Mouse (Mus musculus) CH12.LX (cell line): ENCODE results near the gene Nucb1. TPM values are rescaled to one million over a fixed set of nuclear protein-coding genes. Genes with fewer than 3 reads are reported as not detected.
A peak's percentile ranks its signal among the peaks of the same experiment; 100 is the strongest.

Experiments used
- DNase-seq: peaks from one replicate; pipeline ENCODE4 v3.0.0-alpha.2; 2013; ENCODE audit errors: extremely low read depth
- H3K27ac ChIP-seq: 2 replicates; pipeline ENCODE4 v1.5.1; 2012; ENCODE audit warnings: low read depth, mild to moderate bottlenecking, control low read depth, moderate library complexity; ENCODE audit not compliant: insufficient read depth
- H3K27me3 ChIP-seq: replicated peaks from 2 replicates; pipeline ENCODE3; 2012; ENCODE audit warnings: inconsistent platforms
- H3K36me3 ChIP-seq, 2 experiments: replicated peaks in 1 of 2; 2 replicates each; pipeline versions ENCODE3 to v1.6.1; 2012; ENCODE audit warnings: inconsistent platforms in 1 of 2, low read length in 1 of 2, mild to moderate bottlenecking in 1 of 2, mixed read lengths in 1 of 2, moderate library complexity in 1 of 2; ENCODE audit not compliant: control insufficient read depth in 1 of 2, insufficient read depth in 1 of 2
- H3K4me1 ChIP-seq, 2 experiments: 2 replicates each; pipeline ENCODE4 v1.6.1; 2012; ENCODE audit warnings: inconsistent platforms in 1 of 2, moderate library complexity in 1 of 2; ENCODE audit not compliant: insufficient read depth in 2 of 2, control insufficient read depth in 1 of 2
- H3K4me2 ChIP-seq: 2 replicates; pipeline ENCODE4 v1.6.1; 2012; ENCODE audit warnings: low read depth, mild to moderate bottlenecking, control low read depth; ENCODE audit not compliant: poor library complexity, insufficient read depth, severe bottlenecking
- H3K4me3 ChIP-seq, 3 experiments: fragments of 150-350 bp in 1 of 3; sonication (generic) in 1 of 3; replicated peaks in 1 of 3; 2 replicates each; pipeline versions ENCODE3 to v1.5.1; 2011 to 2012; ENCODE audit warnings: low read depth in 2 of 3, low read length in 2 of 3, mild to moderate bottlenecking in 2 of 3, moderate library complexity in 2 of 3, control low read depth in 1 of 3, improper control_type of control experiment in 1 of 3, inconsistent platforms in 1 of 3, mixed read lengths in 1 of 3; ENCODE audit not compliant: poor library complexity in 1 of 3
- H3K79me2 ChIP-seq: replicated peaks from 2 replicates; pipeline ENCODE4 v1.6.1; 2012; ENCODE audit warnings: mild to moderate bottlenecking, moderate library complexity; ENCODE audit not compliant: control insufficient read depth, poor library complexity, insufficient read depth, severe bottlenecking; ENCODE audit errors: extremely low read depth
- H3K9ac ChIP-seq: 2 replicates; pipeline ENCODE4 v1.6.1; 2012; ENCODE audit warnings: low read depth, mild to moderate bottlenecking, control low read depth, moderate library complexity; ENCODE audit not compliant: insufficient read depth
- H3K9me3 ChIP-seq: replicated peaks from 2 replicates; pipeline ENCODE3; 2012; ENCODE audit warnings: low read length, inconsistent platforms, mixed read lengths
- BHLHE40 ChIP-seq: IDR thresholded peaks from 2 replicates; pipeline ENCODE4 v1.6.1; 2011; ENCODE audit warnings: mild to moderate bottlenecking, low read depth, low read length, improper control_type of control experiment
- CHD2 ChIP-seq: IDR thresholded peaks from 2 replicates; pipeline ENCODE4 v1.6.1; 2011; ENCODE audit warnings: low read length, improper control_type of control experiment
- E2F4 ChIP-seq: IDR thresholded peaks from 2 replicates; pipeline ENCODE4 v1.6.1; 2011; ENCODE audit warnings: low read depth, low read length, improper control_type of control experiment; ENCODE audit not compliant: insufficient replicate concordance
- ELF1 ChIP-seq: IDR thresholded peaks from 2 replicates; pipeline ENCODE4 v1.6.1; 2014; ENCODE audit warnings: low read depth, mild to moderate bottlenecking, inconsistent platforms, low read length, improper control_type of control experiment
- ETS1 ChIP-seq: conservative IDR thresholded peaks from 2 replicates; pipeline ENCODE4 v1.6.1; 2012; ENCODE audit warnings: low read depth, mild to moderate bottlenecking, inconsistent platforms, low read length, improper control_type of control experiment, moderate library complexity
- MAFK ChIP-seq: IDR thresholded peaks from 2 replicates; pipeline ENCODE4 v1.6.1; 2011; ENCODE audit warnings: low read length, improper control_type of control experiment; ENCODE audit not compliant: insufficient replicate concordance
- MXI1 ChIP-seq: IDR thresholded peaks from 2 replicates; pipeline ENCODE4 v1.6.1; 2011; ENCODE audit warnings: mild to moderate bottlenecking, low read depth, low read length, improper control_type of control experiment
- NELFE ChIP-seq: IDR thresholded peaks from 2 replicates; pipeline ENCODE4 v1.6.1; 2011; ENCODE audit warnings: low read depth, low read length, improper control_type of control experiment
- PAX5 ChIP-seq: IDR thresholded peaks from 2 replicates; pipeline ENCODE4 v1.6.1; 2012; ENCODE audit warnings: low read length, inconsistent platforms, mixed read lengths
- RAD21 ChIP-seq: IDR thresholded peaks from 2 replicates; pipeline ENCODE4 v1.6.1; 2011; ENCODE audit warnings: low read depth, mild to moderate bottlenecking, low read length, improper control_type of control experiment, moderate library complexity
- USF2 ChIP-seq: conservative IDR thresholded peaks from 2 replicates; pipeline ENCODE4 v1.6.1; 2011; ENCODE audit warnings: low read depth, low read length, improper control_type of control experiment
- ZMIZ1 ChIP-seq: IDR thresholded peaks from 2 replicates; pipeline ENCODE4 v1.6.1; 2012; ENCODE audit warnings: low read depth, mild to moderate bottlenecking, inconsistent platforms, low read length, improper control_type of control experiment
- dilution Hi-C: fragments of 300-500 bp; cut with MboI; formaldehyde crosslinking; loops from 2 replicates; pipeline ENCODE4 v1.14.3; 2020; ENCODE audit warnings: low sequenced_read_pairs; ENCODE audit not compliant: extremely low pct_unique_long_range_greater_than_20kb, extremely low pct_ligation_motif_present
- in situ Hi-C: fragments of 300-500 bp; cut with MboI; formaldehyde crosslinking; loops from 3 replicates; pipeline ENCODE4 v1.14.3; 2019; ENCODE audit warnings: low sequenced_read_pairs, low pct_ligation_motif_present, low pct_unique_long_range_greater_than_20kb, mixed read lengths
- polyA plus RNA-seq: library from polyadenylated mRNA; unstranded; fragments of >175 nt; gene quantifications from 2 replicates; pipeline ENCODE4 v1.2.1, GENCODE M21; 2012; ENCODE audit warnings: low read depth; ENCODE audit not compliant: insufficient read length
- total RNA-seq, 2 experiments: library from RNA; depleted of rRNA; stranded (reverse); fragments of 300-350 nt in 1 of 2; fragments of >200 nt in 1 of 2; gene quantifications; 2 replicates each; pipeline ENCODE4 v1.2.3; 2012 to 2014

Gene Nucb1
- total and polyA plus RNA-seq, 3 experiments: 40.8 to 90.4 (median 83.4) TPM

DNA sequence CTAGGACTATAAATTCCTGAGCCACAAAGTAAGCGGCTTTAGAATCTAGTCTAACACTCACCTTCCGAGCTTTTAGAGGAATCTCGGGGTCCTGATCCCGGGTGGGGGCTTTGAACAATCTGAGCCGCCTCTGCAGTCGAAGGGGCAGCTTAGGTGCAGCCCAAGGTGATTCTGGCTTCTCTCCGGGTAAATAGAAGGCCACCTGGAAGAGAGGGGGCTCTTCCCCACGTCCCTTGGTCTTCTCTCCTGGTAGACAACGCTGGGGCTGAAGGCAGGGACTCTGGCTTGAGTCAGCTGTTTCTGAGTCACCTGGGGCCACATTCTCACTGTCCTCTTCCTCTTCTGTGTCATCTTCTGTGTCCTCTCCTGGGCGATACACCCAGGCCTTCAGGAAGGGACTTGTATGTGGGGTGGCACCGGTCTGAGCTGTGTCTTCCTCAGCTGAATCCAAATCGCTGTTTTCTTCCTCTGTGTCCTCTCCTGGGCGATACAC is 13.5 kb upstream of the Nucb1 start:
- peaks cover 3% of the 10 kb centered on the region for H3K27me3 ChIP-seq
- H3K79me2 ChIP-seq: peaks cover 24% of the 10 kb centered on the region
- peak overlapping the region in 2 of 3 experiments; percentile 25 to 52 for H3K4me3 ChIP-seq
- H3K36me3 ChIP-seq: peaks cover 19 to 29% of the 10 kb centered on the region in 2 experiments
- DNase-seq: no peak
- H3K4me2 ChIP-seq: peak overlapping the region; percentile 79; the same call in 1 of the 2 replicates
- TF ChIP-seq PAX5 (no peak), ETS1 (peak; percentile 47; the same call in 1 of the 2 replicates)
- no peaks in the 10 kb centered on the region for H3K9me3 ChIP-seq
- peaks cover 5 to 36% of the 10 kb centered on the region in 2 experiments for H3K4me1 ChIP-seq
- H3K9ac ChIP-seq: peak overlapping the region; percentile 56
- in situ Hi-C loops (loop anchor here (10.0 kb wide), 1 partner anchor 61 kb away; no protein-coding TSS in a partner anchor), dilution Hi-C loops (no loop called here)
- H3K27ac ChIP-seq: no peak overlapping the region

- no peaks in the 10 kb centered on the region for H3K9me3 ChIP-seq
- no peak for TF ChIP-seq USF2
- TF ChIP-seq ZMIZ1: no peak
- no peak for TF ChIP-seq MAFK
- TF ChIP-seq E2F4: no peak
- no peak for TF ChIP-seq NELFE
- no peak for TF ChIP-seq ETS1
- TF ChIP-seq RAD21: no peak
- no peak for TF ChIP-seq ELF1
- TF ChIP-seq MXI1: no peak
- no peak for TF ChIP-seq BHLHE40
- TF ChIP-seq CHD2: no peak
- TF ChIP-seq, all 38 proteins: peak for 0
- H3K27ac ChIP-seq: peak overlapping the region; percentile 28; the same call in 1 of the 2 replicates
- peaks cover 19 to 29% of the 10 kb centered on the region in 2 experiments for H3K36me3 ChIP-seq
- H3K9ac ChIP-seq: peak overlapping the region; percentile 56
- peak overlapping the region in 1 of 3 experiments; percentile 39 for H3K4me3 ChIP-seq
- no peak for DNase-seq
- H3K4me2 ChIP-seq: peak overlapping the region; percentile 26; the same call in 1 of the 2 replicates
- in situ Hi-C loops: loop anchor here (10.0 kb wide), 1 partner anchor 62 kb away; no protein-coding TSS in a partner anchor
- dilution Hi-C loops: no loop called here
- peaks cover 7 to 35% of the 10 kb centered on the region in 2 experiments for H3K4me1 ChIP-seq
- peaks cover 3% of the 10 kb centered on the region for H3K27me3 ChIP-seq
- peaks cover 24% of the 10 kb centered on the region for H3K79me2 ChIP-seq
Observed at GRCm38 (mm10) chr7:45522957-45523676, 12.9 kb upstream of the Nucb1 start.
